Mouse (Mus musculus): ENCODE measurements around the gene Nlrc4. TPM values are rescaled to one million over a fixed set of nuclear protein-coding genes. Genes with fewer than 3 reads are reported as not detected.

Nlrc4 gene
- total and polyA plus RNA-seq, 3 experiments = 1.9 to 6.0 (median 3.3) TPM

GRCm38 (mm10) chr17:74453928-74454327 is 5.0 kb downstream of the Nlrc4 start:
- dilution Hi-C loops (cut with MboI; ENCODE audit: extremely low pct_ligation_motif_present, extremely low pct_unique_long_range_greater_than_20kb, low sequenced_read_pairs) = no loop called here
- TF ChIP-seq RAD21 (IDR thresholded peaks at IDR 0.05; ENCODE audit: low read depth, low read length) (no peak), POLR2AphosphoS2 (IDR thresholded peaks at IDR 0.05; ENCODE audit: low read depth, low read length) (no peak), MAFK (IDR thresholded peaks at IDR 0.05; ENCODE audit: insufficient replicate concordance, low read length) (no peak), MEF2A (IDR thresholded peaks at IDR 0.05; ENCODE audit: borderline replicate concordance, low read depth, low read length) (no peak), USF2 (conservative IDR thresholded peaks at IDR 0.05; ENCODE audit: low read depth, low read length) (no peak), ETS1 (conservative IDR thresholded peaks at IDR 0.05; ENCODE audit: low read depth, low read length) (no peak), MAZ (IDR thresholded peaks at IDR 0.05; ENCODE audit: low read depth, low read length) (no peak), E2F4 (IDR thresholded peaks at IDR 0.05; ENCODE audit: insufficient replicate concordance, low read depth, low read length) (no peak), PAX5 (IDR thresholded peaks at IDR 0.05; ENCODE audit: low read length) (no peak), CHD2 (IDR thresholded peaks at IDR 0.05; ENCODE audit: low read length) (no peak), CTCF (conservative IDR thresholded peaks at IDR 0.05 in 1 of 2, IDR thresholded peaks at IDR 0.05 in 1 of 2; ENCODE audit: low read depth in 2 of 2, low read length in 2 of 2) (no peak)
- Histone ChIP-seq H3K79me2 (replicated peaks; ENCODE audit: control insufficient read depth, extremely low read depth, insufficient read depth, poor library complexity, severe bottlenecking) (no peaks in the 10 kb centered on the region), H3K36me3 (replicated peaks in 1 of 2; ENCODE audit: control insufficient read depth in 1 of 2, insufficient read depth in 1 of 2, low read length in 1 of 2) (peaks cover 0 to 42% of the 10 kb centered on the region in 2 experiments), H3K27ac (ENCODE audit: insufficient read depth, low read depth) (no peak overlapping the region), H3K4me2 (ENCODE audit: insufficient read depth, low read depth, poor library complexity, severe bottlenecking) (no peak overlapping the region), H3K4me3 (replicated peaks in 1 of 3; ENCODE audit: low read depth in 2 of 3, low read length in 2 of 3, poor library complexity in 1 of 3) (no peak overlapping the region), H3K27me3 (replicated peaks) (no peaks in the 10 kb centered on the region), H3K9me3 (replicated peaks; ENCODE audit: low read length) (peaks cover 2% of the 10 kb centered on the region), H3K4me1 (ENCODE audit: control insufficient read depth in 1 of 2, insufficient read depth in 2 of 2) (peaks cover 0 to 25% of the 10 kb centered on the region in 2 experiments; a peak in 2 of 4 replicates), H3K9ac (ENCODE audit: insufficient read depth, low read depth) (no peak overlapping the region)
- in situ Hi-C loops (cut with MboI; ENCODE audit: low pct_ligation_motif_present, low pct_unique_long_range_greater_than_20kb, low sequenced_read_pairs) = no loop called here
- no peak for DNase-seq (ENCODE audit: extremely low read depth)

- Histone ChIP-seq H3K9ac (ENCODE audit: insufficient read depth, low read depth) (no peak overlapping the region), H3K4me1 (ENCODE audit: control insufficient read depth in 1 of 2, insufficient read depth in 2 of 2) (peaks cover 3 to 8% of the 10 kb centered on the region in 2 experiments; a peak in 2 of 4 replicates), H3K79me2 (replicated peaks; ENCODE audit: control insufficient read depth, extremely low read depth, insufficient read depth, poor library complexity, severe bottlenecking) (no peaks in the 10 kb centered on the region), H3K4me2 (ENCODE audit: insufficient read depth, low read depth, poor library complexity, severe bottlenecking) (no peak overlapping the region), H3K4me3 (replicated peaks in 1 of 3; ENCODE audit: low read depth in 2 of 3, low read length in 2 of 3, poor library complexity in 1 of 3) (no peak overlapping the region), H3K36me3 (replicated peaks in 1 of 2; ENCODE audit: control insufficient read depth in 1 of 2, insufficient read depth in 1 of 2, low read length in 1 of 2) (peaks cover 2 to 73% of the 10 kb centered on the region in 2 experiments), H3K27me3 (replicated peaks) (no peaks in the 10 kb centered on the region), H3K9me3 (replicated peaks; ENCODE audit: low read length) (no peaks in the 10 kb centered on the region), H3K27ac (ENCODE audit: insufficient read depth, low read depth) (no peak overlapping the region)
- TF ChIP-seq TBP (conservative IDR thresholded peaks at IDR 0.05; ENCODE audit: low read depth, low read length) (no peak), TCF12 (IDR thresholded peaks at IDR 0.05; ENCODE audit: low read depth, low read length) (no peak), MXI1 (IDR thresholded peaks at IDR 0.05; ENCODE audit: low read depth, low read length) (no peak), NELFE (IDR thresholded peaks at IDR 0.05; ENCODE audit: low read depth, low read length) (no peak), ZNF384 (IDR thresholded peaks at IDR 0.05; ENCODE audit: low read depth, low read length) (no peak), POLR2AphosphoS2 (IDR thresholded peaks at IDR 0.05; ENCODE audit: low read depth, low read length) (no peak), CTCF (conservative IDR thresholded peaks at IDR 0.05 in 1 of 2, IDR thresholded peaks at IDR 0.05 in 1 of 2; ENCODE audit: low read depth in 2 of 2, low read length in 2 of 2) (no peak), MAX (IDR thresholded peaks at IDR 0.05; ENCODE audit: low read length) (no peak), SIN3A (IDR thresholded peaks at IDR 0.05; ENCODE audit: low read length) (no peak), EP300 (IDR thresholded peaks at IDR 0.05; ENCODE audit: low read length) (no peak)
- in situ Hi-C loops (cut with MboI; ENCODE audit: low pct_ligation_motif_present, low pct_unique_long_range_greater_than_20kb, low sequenced_read_pairs) = no loop called here
- dilution Hi-C loops (cut with MboI; ENCODE audit: extremely low pct_ligation_motif_present, extremely low pct_unique_long_range_greater_than_20kb, low sequenced_read_pairs) = no loop called here
- DNase-seq (ENCODE audit: extremely low read depth) = no peak
Observed at GRCm38 (mm10) chr17:74449776-74450175, 9.2 kb downstream of the Nlrc4 start.
